Mouse (Mus musculus): Measurements from ENCODE around the gene Col1a2. TPM values are rescaled to one million over a fixed set of nuclear protein-coding genes. Genes with fewer than 3 reads are reported as not detected.
A peak's percentile ranks its signal among the peaks of the same experiment; 100 is the strongest.

Col1a2 gene
- polyA plus RNA-seq (2012; ENCODE audit: insufficient read depth, insufficient read length, missing spikeins): 55.7 and 80.6 TPM in 2 replicates

- peak within 1 kb of the TSS; percentile 51 for H3K27ac ChIP-seq (replicated peaks; ENCODE audit: low read depth, low read length)
- H3K4me3 ChIP-seq (ENCODE audit: insufficient read depth, low read depth, low read length): peak within 1 kb of the TSS; percentile 64
Observed at GRCm38 (mm10) chr6:4504603-4505131, at the start of gene Col1a2. TSS of gene Col1a2 (plus strand) at chr6:4504814.

GRCm38 (mm10) chr6:4455518-4455917 is 49.1 kb upstream of the Col1a2 start:
- Histone ChIP-seq H3K4me3 (ENCODE audit: insufficient read depth, low read depth, low read length) (no peak overlapping the region), H3K27ac (replicated peaks; ENCODE audit: low read depth, low read length) (no peak overlapping the region), H3K4me1 (ENCODE audit: control insufficient read depth, insufficient read depth, insufficient read length, low read length) (no peaks in the 10 kb centered on the region)

More at GRCm38 (mm10) chr6:4504603-4505131, at the start of gene Col1a2:
- H3K4me1 ChIP-seq (ENCODE audit: control insufficient read depth, insufficient read depth, insufficient read length, low read length): 0 out of 2 replicates have a peak, but pooled peaks cover 2% of the 10 kb centered on the region

- no peak overlapping the region for H3K27ac ChIP-seq (replicated peaks; ENCODE audit: low read depth, low read length)
- no peak overlapping the region for H3K4me3 ChIP-seq (ENCODE audit: insufficient read depth, low read depth, low read length)
- no peaks in the 10 kb centered on the region for H3K4me1 ChIP-seq (ENCODE audit: control insufficient read depth, insufficient read depth, insufficient read length, low read length)
Observed at GRCm38 (mm10) chr6:4455961-4456617, 48.5 kb upstream of the Col1a2 start.

GRCm38 (mm10) chr6:4456691-4457447 is 47.7 kb upstream of the Col1a2 start:
- H3K27ac ChIP-seq (replicated peaks; ENCODE audit: low read depth, low read length): peak overlapping the region; percentile 49
- no peak overlapping the region for H3K4me3 ChIP-seq (ENCODE audit: insufficient read depth, low read depth, low read length)
- no peaks in the 10 kb centered on the region for H3K4me1 ChIP-seq (ENCODE audit: control insufficient read depth, insufficient read depth, insufficient read length, low read length)

- Histone ChIP-seq H3K27ac (replicated peaks; ENCODE audit: low read depth, low read length) (peak overlapping the region; percentile 49), H3K4me3 (ENCODE audit: insufficient read depth, low read depth, low read length) (no peak overlapping the region), H3K4me1 (ENCODE audit: control insufficient read depth, insufficient read depth, insufficient read length, low read length) (no peaks in the 10 kb centered on the region)
Observed at GRCm38 (mm10) chr6:4457555-4457996, 47.0 kb upstream of the Col1a2 start.

- Histone ChIP-seq H3K27ac (replicated peaks; ENCODE audit: low read depth, low read length) (0 out of 2 replicates have a peak overlapping the region, but pooled peaks have one; percentile 3), H3K4me1 (ENCODE audit: control insufficient read depth, insufficient read depth, insufficient read length, low read length) (no peaks in the 10 kb centered on the region), H3K4me3 (ENCODE audit: insufficient read depth, low read depth, low read length) (no peak overlapping the region)
Observed at GRCm38 (mm10) chr6:4465320-4465719, 39.3 kb upstream of the Col1a2 start.

GRCm38 (mm10) chr6:4483577-4483936 is 21.1 kb upstream of the Col1a2 start:
- no peak overlapping the region for H3K4me3 ChIP-seq (ENCODE audit: insufficient read depth, low read depth, low read length)
- no peak overlapping the region; the same call in 1 of the 2 replicates for H3K27ac ChIP-seq (replicated peaks; ENCODE audit: low read depth, low read length)
- H3K4me1 ChIP-seq (ENCODE audit: control insufficient read depth, insufficient read depth, insufficient read length, low read length): no peaks in the 10 kb centered on the region

GRCm38 (mm10) chr6:4483937-4484601 is 20.5 kb upstream of the Col1a2 start:
- Histone ChIP-seq H3K27ac (replicated peaks; ENCODE audit: low read depth, low read length) (no peak overlapping the region), H3K4me1 (ENCODE audit: control insufficient read depth, insufficient read depth, insufficient read length, low read length) (no peaks in the 10 kb centered on the region), H3K4me3 (ENCODE audit: insufficient read depth, low read depth, low read length) (no peak overlapping the region)

GRCm38 (mm10) chr6:4488349-4488748 is 16.3 kb upstream of the Col1a2 start:
- peak overlapping the region; percentile 59 for H3K27ac ChIP-seq (replicated peaks; ENCODE audit: low read depth, low read length)
- H3K4me1 ChIP-seq (ENCODE audit: control insufficient read depth, insufficient read depth, insufficient read length, low read length): no peaks in the 10 kb centered on the region
- no peak overlapping the region for H3K4me3 ChIP-seq (ENCODE audit: insufficient read depth, low read depth, low read length)

GRCm38 (mm10) chr6:4488966-4489365 is 15.6 kb upstream of the Col1a2 start:
- H3K4me3 ChIP-seq (ENCODE audit: insufficient read depth, low read depth, low read length): no peak overlapping the region
- no peaks in the 10 kb centered on the region for H3K4me1 ChIP-seq (ENCODE audit: control insufficient read depth, insufficient read depth, insufficient read length, low read length)
- H3K27ac ChIP-seq (replicated peaks; ENCODE audit: low read depth, low read length): peak overlapping the region; percentile 59

- Histone ChIP-seq H3K4me1 (ENCODE audit: control insufficient read depth, insufficient read depth, insufficient read length, low read length) (no peaks in the 10 kb centered on the region), H3K27ac (replicated peaks; ENCODE audit: low read depth, low read length) (peak overlapping the region; percentile 59), H3K4me3 (ENCODE audit: insufficient read depth, low read depth, low read length) (no peak overlapping the region)
Observed at GRCm38 (mm10) chr6:4489366-4490245, 15.0 kb upstream of the Col1a2 start.

- no peaks in the 10 kb centered on the region for H3K4me1 ChIP-seq (ENCODE audit: control insufficient read depth, insufficient read depth, insufficient read length, low read length)
- H3K4me3 ChIP-seq (ENCODE audit: insufficient read depth, low read depth, low read length): no peak overlapping the region
- H3K27ac ChIP-seq (replicated peaks; ENCODE audit: low read depth, low read length): no peak overlapping the region
Observed at GRCm38 (mm10) chr6:4493666-4494065, 10.9 kb upstream of the Col1a2 start.

- Histone ChIP-seq H3K27ac (replicated peaks; ENCODE audit: low read depth, low read length) (no peak overlapping the region), H3K4me3 (ENCODE audit: insufficient read depth, low read depth, low read length) (no peak overlapping the region), H3K4me1 (ENCODE audit: control insufficient read depth, insufficient read depth, insufficient read length, low read length) (no peaks in the 10 kb centered on the region)
Observed at GRCm38 (mm10) chr6:4496428-4496827, 8.2 kb upstream of the Col1a2 start.

- Histone ChIP-seq H3K4me1 (ENCODE audit: control insufficient read depth, insufficient read depth, insufficient read length, low read length) (0 out of 2 replicates have a peak, but pooled peaks cover 2% of the 10 kb centered on the region), H3K27ac (replicated peaks; ENCODE audit: low read depth, low read length) (peak overlapping the region; percentile 44), H3K4me3 (ENCODE audit: insufficient read depth, low read depth, low read length) (no peak overlapping the region)
Observed at GRCm38 (mm10) chr6:4503106-4503505, 1.5 kb upstream of the Col1a2 start.

Data from brown adipose tissue, adult 24 weeks (tissue).